Mouse (Mus musculus) stomach, embryonic 15.5 days (tissue): ENCODE data around the gene Lingo1. TPM values are rescaled to one million over a fixed set of nuclear protein-coding genes. Genes with fewer than 3 reads are reported as not detected.

Experiments
- ATAC-seq: fragments of 200-750 bp; cut with Nextera tagmentation; 2 replicates; pipeline ENCODE4 v1.8.0; 2017; ENCODE audit warnings: low read depth, moderate number of reproducible peaks, moderate TSS enrichment; ENCODE audit not compliant: insufficient read depth, low FRiP score
- H3K27ac ChIP-seq: fragments of 300-500 bp; sonication (generic); 2 replicates; pipeline ENCODE4 v1.5.1; 2015; ENCODE audit warnings: mild to moderate bottlenecking, inconsistent platforms
- H3K27me3 ChIP-seq: fragments of 300-500 bp; sonication (generic); replicated peaks from 2 replicates; pipeline ENCODE4 v1.6.1; 2015; ENCODE audit warnings: inconsistent platforms
- H3K36me3 ChIP-seq: fragments of 300-500 bp; sonication (generic); 2 replicates; pipeline ENCODE4 v1.6.1; 2015; ENCODE audit warnings: inconsistent platforms
- H3K4me1 ChIP-seq: fragments of 300-500 bp; sonication (generic); 2 replicates; pipeline ENCODE4 v1.6.1; 2015; ENCODE audit warnings: inconsistent platforms
- H3K4me2 ChIP-seq: fragments of 300-500 bp; sonication (generic); 2 replicates; pipeline ENCODE4 v1.6.1; 2015; ENCODE audit warnings: mild to moderate bottlenecking, inconsistent platforms
- H3K4me3 ChIP-seq: fragments of 300-500 bp; sonication (generic); replicated peaks from 2 replicates; pipeline ENCODE4 v1.5.1; 2015; ENCODE audit warnings: inconsistent platforms
- H3K9ac ChIP-seq: fragments of 300-500 bp; sonication (generic); 2 replicates; pipeline ENCODE4 v1.6.1; 2015; ENCODE audit warnings: inconsistent platforms
- H3K9me3 ChIP-seq: fragments of 300-500 bp; sonication (generic); 2 replicates; pipeline ENCODE4 v1.6.1; 2016; ENCODE audit warnings: inconsistent platforms
- WGBS: fragments of 180-500 bp; shearing (Covaris S2); methylation state at CpG from one replicate; pipeline ENCODE4 v1.1.7; 2015; 5-methylcytosine and 5-hydroxymethylcytosine counted together
- polyA plus RNA-seq: library from polyadenylated mRNA; unstranded; fragments of >200 nt; fragmentation: Nextera tagmentation; extraction: Ambion mirVana; gene quantifications from 2 replicates; pipeline ENCODE4 v1.2.1, GENCODE M21; 2015

Gene Lingo1
- polyA plus RNA-seq, 1 experiment from 2014 or later = 2.8 TPM

DNA sequence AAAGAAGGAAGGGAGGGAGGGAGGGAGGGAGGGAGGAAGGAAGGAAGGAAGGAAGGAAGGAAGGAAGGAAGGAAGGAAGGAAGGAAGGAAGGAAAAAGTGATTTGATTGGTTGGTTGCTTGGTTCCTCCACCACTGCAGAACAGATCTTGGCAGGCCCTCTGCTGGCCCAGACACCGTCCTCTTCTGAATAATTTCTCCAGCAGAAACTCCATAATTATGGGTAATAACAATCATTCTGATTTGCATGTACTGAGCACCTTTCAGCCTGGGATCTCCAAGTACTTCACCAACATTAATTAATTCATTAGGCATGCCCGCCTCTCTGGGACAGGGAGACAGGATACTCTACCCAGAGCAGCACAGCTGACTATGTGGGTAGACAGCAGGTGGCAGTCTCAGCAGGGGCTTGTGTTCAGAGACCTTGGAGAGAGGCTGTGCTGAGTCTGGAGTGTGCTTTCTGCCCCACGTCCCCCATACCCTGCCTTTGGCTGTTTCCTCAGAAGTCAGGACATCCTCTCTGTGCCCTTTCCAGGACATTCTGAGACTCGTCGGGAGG lies 57.0 kb downstream of the Lingo1 start:
- H3K4me3 ChIP-seq = no peak overlapping the region
- H3K4me1 ChIP-seq = no peaks in the 10 kb centered on the region
- H3K27me3 ChIP-seq = no peaks in the 10 kb centered on the region
- no peak for ATAC-seq
- H3K36me3 ChIP-seq = no peaks in the 10 kb centered on the region
- H3K9me3 ChIP-seq = no peaks in the 10 kb centered on the region
- H3K4me2 ChIP-seq = no peak overlapping the region
- no peak overlapping the region for H3K27ac ChIP-seq
- 61% methylated on average over 5 of the region's 5 CpGs for WGBS
- H3K9ac ChIP-seq = no peak overlapping the region

DNA sequence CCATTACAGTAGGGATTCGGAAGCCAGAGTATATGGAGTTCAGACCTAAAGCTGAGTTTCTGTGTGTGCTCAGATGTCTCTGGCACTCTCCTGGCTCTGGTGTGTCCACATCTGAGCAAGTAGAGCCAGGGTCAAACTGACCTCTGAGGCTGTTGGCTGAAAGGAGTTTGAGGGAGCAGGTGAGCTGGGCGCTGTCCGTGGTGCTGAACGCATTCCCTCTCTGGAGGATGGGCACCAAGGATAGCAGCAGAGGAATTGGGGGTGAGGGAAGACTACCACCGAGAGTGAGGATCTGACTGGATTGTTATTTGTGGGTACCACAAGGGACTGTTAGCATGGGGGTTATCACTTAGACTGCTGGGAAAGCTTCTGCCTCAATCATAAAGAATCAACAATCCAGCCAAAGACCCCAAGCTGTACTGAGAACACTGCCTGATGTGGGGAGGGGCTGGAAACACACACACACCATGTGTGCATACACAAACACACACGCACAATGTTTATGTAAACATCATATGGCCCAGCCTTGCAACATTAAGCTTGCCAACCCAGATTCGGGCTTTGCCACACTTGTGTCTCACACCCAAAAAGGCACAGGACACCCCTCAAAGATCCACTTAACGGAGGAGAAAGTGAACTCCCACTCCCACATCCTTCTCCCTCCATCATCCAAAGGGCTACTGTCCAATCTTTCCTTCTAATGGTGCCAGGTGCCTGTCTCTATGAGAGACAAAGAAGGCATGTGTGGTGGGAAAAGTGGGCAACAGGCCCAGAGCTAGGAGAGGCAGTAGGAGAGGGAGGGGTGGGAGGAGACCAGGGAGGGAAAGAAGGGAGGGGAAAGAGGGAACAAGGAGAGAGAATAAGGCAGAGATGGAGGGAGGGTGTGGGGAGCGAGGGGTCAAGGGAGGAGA lies 57.8 kb downstream of the Lingo1 start:
- Histone ChIP-seq H3K4me2 (no peak overlapping the region), H3K27ac (no peak overlapping the region), H3K4me1 (no peaks in the 10 kb centered on the region), H3K36me3 (no peaks in the 10 kb centered on the region), H3K27me3 (no peaks in the 10 kb centered on the region), H3K4me3 (no peak overlapping the region), H3K9me3 (no peaks in the 10 kb centered on the region), H3K9ac (no peak overlapping the region)
- 37% methylated on average over 9 of the region's 9 CpGs for WGBS
- ATAC-seq = no peak

DNA sequence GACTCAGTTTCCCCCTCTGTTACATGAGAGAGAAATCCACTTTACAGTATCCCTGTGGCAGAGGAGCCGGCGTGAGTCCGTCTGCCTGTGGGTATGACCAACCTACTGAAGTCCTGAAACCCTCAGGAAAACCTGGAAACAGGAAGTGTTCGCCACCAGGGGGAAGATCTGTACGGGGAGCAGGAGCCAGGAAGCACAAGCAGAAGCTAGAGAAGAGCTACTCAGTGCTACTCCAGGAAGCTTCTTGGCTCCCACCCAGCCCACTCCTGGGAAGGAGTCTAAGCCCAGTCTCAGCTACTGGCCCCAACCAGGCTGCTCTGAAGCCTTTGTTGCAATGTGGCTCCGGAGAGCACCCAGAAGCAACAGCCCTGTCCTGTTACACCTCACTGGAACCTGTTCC lies 61.9 kb downstream of the Lingo1 start:
- Histone ChIP-seq H3K36me3 (no peaks in the 10 kb centered on the region), H3K9ac (no peak overlapping the region), H3K27me3 (no peaks in the 10 kb centered on the region), H3K4me3 (no peak overlapping the region), H3K4me1 (no peaks in the 10 kb centered on the region), H3K9me3 (no peaks in the 10 kb centered on the region), H3K4me2 (no peak overlapping the region), H3K27ac (no peak overlapping the region)
- ATAC-seq = no peak
- 60% methylated on average over 6 of the region's 6 CpGs for WGBS

DNA sequence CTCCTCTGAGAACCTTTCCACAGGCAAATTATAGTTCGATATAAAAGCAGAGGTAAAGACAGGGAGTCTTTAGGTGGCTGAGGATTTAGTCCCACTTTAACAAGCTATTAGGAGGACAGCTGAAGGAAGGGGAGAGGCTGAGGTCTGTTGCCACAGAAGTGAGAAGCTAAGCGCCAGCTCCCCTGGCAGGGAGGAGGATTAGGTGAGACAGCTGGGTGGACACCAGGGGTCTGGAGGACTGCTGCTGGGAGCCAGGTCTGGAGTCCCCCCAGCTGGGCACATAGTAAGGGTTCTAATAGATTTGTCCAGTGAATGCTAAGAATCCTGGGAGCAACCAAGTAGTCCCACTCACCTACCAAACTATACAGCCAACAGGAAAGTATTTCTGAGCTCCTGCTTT lies 65.3 kb downstream of the Lingo1 start:
- no peak overlapping the region for H3K4me3 ChIP-seq
- H3K9ac ChIP-seq = no peak overlapping the region
- H3K27ac ChIP-seq = no peak overlapping the region
- no peaks in the 10 kb centered on the region for H3K36me3 ChIP-seq
- H3K4me2 ChIP-seq = no peak overlapping the region
- H3K9me3 ChIP-seq = no peaks in the 10 kb centered on the region
- H3K4me1 ChIP-seq = no peaks in the 10 kb centered on the region
- H3K27me3 ChIP-seq = no peaks in the 10 kb centered on the region
- ATAC-seq = no peak
- 47% methylated on average over 2 of the region's 2 CpGs for WGBS

DNA sequence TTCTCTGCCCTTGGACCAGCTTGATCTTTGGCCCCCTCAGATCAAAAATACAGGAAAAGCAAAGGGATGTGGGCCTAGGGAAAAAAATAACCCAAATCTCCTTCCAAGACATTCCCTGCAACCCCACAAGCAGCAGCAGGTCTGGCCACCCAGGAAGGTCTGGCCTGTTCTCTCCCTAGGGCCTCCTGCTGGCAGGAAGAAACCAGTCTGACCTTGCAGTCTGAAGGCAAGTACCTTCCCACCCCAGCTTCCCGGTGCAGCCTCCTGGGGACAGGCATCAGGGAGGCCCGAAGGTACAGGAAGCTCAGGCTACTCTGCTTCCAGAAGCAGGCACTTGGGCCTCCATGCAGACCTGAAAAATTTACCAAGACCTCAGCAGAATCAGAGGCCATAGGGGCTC lies 67.1 kb downstream of the Lingo1 start:
- H3K36me3 ChIP-seq = no peaks in the 10 kb centered on the region
- no peak overlapping the region for H3K4me3 ChIP-seq
- no peaks in the 10 kb centered on the region for H3K27me3 ChIP-seq
- H3K9ac ChIP-seq = no peak overlapping the region
- no peaks in the 10 kb centered on the region for H3K9me3 ChIP-seq
- 48% methylated on average over 2 of the region's 2 CpGs for WGBS
- no peaks in the 10 kb centered on the region for H3K4me1 ChIP-seq
- ATAC-seq = no peak
- no peak overlapping the region for H3K4me2 ChIP-seq
- H3K27ac ChIP-seq = no peak overlapping the region

DNA sequence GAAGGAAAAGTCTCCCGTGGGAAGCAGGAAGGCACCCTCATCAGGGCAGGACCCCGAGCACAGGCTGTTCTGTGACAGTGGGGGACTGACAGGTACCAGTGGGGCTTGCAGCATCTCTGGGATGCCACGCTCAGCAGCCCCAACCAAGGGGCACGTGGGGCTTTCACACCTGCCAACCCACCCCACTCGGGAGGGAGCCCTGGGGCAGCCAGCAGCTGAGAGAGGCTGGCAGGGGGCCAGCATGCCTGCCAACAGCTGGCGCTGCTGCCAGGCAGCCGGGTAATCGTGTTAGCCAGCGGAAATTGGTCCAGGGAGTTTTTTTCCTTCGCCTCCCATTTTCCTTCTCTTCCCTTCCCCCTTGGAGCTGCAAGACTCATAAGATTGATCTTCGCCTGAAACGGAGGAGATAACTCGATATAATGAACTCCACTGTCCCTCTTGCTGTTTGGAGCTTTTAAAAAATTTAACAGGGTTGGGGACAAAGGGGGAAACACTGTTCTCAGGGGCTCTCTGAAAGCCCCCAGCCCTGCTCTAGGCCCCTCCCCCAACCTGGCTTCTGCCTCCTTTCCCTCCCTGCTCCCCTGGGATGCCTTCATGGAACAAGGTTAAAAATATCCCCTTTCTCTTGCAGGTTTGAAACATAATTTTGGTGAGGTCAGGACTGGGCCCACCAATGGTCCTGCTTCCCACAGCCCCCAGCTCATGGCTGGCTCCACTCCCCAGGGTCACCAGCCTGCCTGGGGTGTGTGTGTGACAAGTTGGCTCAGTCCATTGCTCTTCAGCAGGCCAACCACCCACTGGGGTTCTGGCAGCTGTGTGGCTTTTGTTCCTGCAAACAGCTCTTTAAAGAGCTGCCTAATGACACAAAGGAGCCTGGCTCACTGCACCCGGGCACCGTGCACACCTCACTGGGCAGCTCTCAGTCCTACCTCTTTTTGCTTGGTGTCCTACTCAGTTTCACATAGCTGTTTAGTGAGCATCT lies 68.3 kb downstream of the Lingo1 start:
- no peak overlapping the region for H3K27ac ChIP-seq
- no peak overlapping the region for H3K9ac ChIP-seq
- no peak for ATAC-seq
- no peak overlapping the region for H3K4me3 ChIP-seq
- H3K4me1 ChIP-seq = no peaks in the 10 kb centered on the region
- H3K4me2 ChIP-seq = no peak overlapping the region
- no peaks in the 10 kb centered on the region for H3K36me3 ChIP-seq
- H3K27me3 ChIP-seq = no peaks in the 10 kb centered on the region
- WGBS = 45% methylated on average over 15 of the region's 15 CpGs
- no peaks in the 10 kb centered on the region for H3K9me3 ChIP-seq

DNA sequence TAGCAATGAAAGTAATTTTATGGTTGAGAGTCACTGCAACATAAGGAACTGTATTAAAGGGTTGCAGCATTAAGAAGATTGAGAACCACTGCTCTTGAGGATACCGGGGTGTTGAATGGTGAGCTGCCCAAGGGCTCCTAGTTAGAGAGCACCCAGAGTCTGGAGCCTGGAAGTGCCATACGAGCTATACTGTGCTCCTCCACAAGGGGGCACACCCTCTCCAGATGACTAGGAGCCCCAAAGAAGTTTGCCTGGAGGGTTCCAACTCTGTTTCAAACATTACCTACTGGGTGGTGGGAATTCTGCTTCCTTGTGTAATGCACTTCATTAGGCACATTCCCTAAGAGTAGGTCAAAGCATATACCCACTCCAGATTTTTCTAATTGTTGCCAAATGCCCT lies 70.5 kb downstream of the Lingo1 start:
- ATAC-seq = no peak
- no peak overlapping the region for H3K4me3 ChIP-seq
- H3K4me1 ChIP-seq = no peaks in the 10 kb centered on the region
- H3K27me3 ChIP-seq = no peaks in the 10 kb centered on the region
- no peaks in the 10 kb centered on the region for H3K36me3 ChIP-seq
- WGBS = 26% methylated on average over 2 of the region's 2 CpGs
- H3K9me3 ChIP-seq = no peaks in the 10 kb centered on the region
- no peak overlapping the region for H3K27ac ChIP-seq
- no peak overlapping the region for H3K4me2 ChIP-seq
- H3K9ac ChIP-seq = no peak overlapping the region

DNA sequence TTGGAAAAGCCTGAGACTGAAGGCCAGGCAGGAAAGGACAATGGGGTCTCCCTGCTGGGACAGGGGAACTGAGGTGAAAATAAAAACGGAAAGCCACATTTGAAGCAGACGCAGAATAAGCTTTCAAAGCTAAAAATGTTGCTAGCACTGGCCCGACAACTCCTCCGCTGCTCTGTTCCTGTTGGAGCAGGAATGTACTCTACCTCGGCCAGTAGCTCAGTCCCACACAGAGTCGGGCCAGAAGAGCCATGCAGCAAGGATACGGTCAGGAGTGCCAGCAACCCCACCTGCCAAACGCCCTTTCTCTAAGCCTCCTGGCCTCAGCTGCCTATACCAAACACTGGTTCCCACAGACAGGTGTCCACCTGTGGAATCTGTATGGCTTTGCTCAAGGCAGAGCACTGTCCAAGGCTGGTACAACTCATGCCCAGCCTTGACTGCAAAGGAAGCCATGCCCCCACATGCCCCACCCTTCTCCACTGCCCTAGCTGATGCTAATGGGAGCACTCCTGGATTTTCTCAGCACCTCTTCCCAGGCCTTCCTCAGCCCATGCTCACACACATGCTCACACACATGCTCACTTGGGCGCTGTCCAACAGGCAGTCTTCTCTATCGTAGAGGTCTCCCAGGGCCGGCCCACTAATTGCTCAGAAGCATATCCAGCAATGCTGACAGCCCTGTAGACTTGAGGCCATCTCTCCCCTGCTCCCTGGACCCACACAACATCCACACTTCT lies 74.0 kb downstream of the Lingo1 start:
- Histone ChIP-seq H3K27ac (no peak overlapping the region), H3K4me2 (no peak overlapping the region), H3K4me1 (no peaks in the 10 kb centered on the region), H3K9ac (no peak overlapping the region), H3K36me3 (no peaks in the 10 kb centered on the region), H3K9me3 (no peaks in the 10 kb centered on the region), H3K27me3 (no peaks in the 10 kb centered on the region), H3K4me3 (no peak overlapping the region)
- ATAC-seq = no peak
- WGBS = 61% methylated on average over 11 of the region's 11 CpGs

DNA sequence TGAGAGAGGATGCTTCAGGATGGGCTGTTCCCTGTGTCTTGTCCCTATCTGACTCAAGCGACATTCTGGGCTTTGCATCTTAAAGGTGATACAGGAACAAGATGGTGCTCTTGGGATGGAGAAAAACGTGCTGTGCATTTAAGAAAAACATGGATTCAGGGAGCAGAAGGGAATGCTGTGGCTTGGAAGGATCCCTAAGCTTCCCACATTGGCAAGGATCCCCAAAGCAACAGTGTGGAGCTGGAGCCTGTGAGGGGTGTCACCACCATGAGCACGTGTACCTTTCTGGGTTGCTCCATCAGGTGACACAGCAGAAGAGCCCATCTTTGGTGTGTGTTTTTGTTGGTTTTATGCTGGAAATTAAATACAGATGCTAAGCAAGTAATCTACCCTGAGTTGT lies 77.3 kb downstream of the Lingo1 start:
- no peak for ATAC-seq
- H3K9me3 ChIP-seq = no peaks in the 10 kb centered on the region
- no peak overlapping the region for H3K27ac ChIP-seq
- H3K4me2 ChIP-seq = no peak overlapping the region
- H3K27me3 ChIP-seq = no peaks in the 10 kb centered on the region
- 74% methylated on average over 3 of the region's 3 CpGs for WGBS
- H3K4me3 ChIP-seq = no peak overlapping the region
- no peak overlapping the region for H3K9ac ChIP-seq
- no peaks in the 10 kb centered on the region for H3K36me3 ChIP-seq
- H3K4me1 ChIP-seq = no peaks in the 10 kb centered on the region

DNA sequence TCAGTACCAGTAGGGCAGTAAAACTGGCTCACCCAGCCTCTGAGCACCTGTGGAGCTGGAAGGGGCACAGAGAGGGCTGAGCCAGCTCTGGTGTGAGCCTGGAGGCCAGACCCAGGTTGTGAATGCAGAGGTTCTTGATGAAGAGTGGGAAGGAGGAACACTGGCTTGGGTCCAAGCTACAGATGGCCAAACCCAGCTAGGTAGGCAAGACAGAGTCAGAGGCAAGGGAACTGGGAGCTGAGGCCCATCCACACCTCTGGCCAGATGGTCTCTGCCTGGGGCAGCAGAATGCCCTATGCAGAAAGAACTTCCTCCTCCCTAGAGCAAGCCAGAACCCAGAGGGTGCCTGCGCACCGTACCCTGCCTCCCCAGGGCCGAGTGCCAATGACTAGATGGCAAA lies 79.7 kb downstream of the Lingo1 start:
- H3K9ac ChIP-seq = no peak overlapping the region
- H3K9me3 ChIP-seq = no peaks in the 10 kb centered on the region
- WGBS = 84% methylated on average over 3 of the region's 3 CpGs

DNA sequence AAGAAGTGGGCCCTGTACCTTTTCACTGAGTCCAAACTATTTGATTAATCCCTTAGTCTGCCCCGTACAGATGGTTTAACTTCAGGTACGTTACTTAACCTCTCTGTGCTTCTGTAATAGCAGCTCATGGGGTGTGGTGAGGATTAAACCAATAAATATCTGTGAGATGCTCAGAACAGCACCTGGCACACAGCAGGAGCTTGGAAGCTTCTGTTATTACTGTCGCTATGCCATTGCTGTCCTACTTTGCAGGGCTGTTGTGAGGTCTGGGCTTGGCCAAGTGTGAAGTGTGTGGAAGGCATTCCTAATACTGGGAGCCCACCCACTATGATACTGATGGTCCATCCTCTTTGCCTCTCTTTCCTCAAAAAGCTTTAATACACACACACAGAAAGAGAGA lies 80.2 kb downstream of the Lingo1 start:
- no peaks in the 10 kb centered on the region for H3K27me3 ChIP-seq
- no peak overlapping the region for H3K4me2 ChIP-seq
- no peak overlapping the region for H3K9ac ChIP-seq
- no peaks in the 10 kb centered on the region for H3K4me1 ChIP-seq
- WGBS = 68% methylated on average over 3 of the region's 3 CpGs
- ATAC-seq = no peak
- H3K9me3 ChIP-seq = no peaks in the 10 kb centered on the region
- no peaks in the 10 kb centered on the region for H3K36me3 ChIP-seq
- no peak overlapping the region for H3K4me3 ChIP-seq
- no peak overlapping the region for H3K27ac ChIP-seq

More for the DNA sequence above, 79.7 kb downstream of the Lingo1 start:
- H3K4me3 ChIP-seq = no peak overlapping the region
- no peaks in the 10 kb centered on the region for H3K27me3 ChIP-seq
- ATAC-seq = no peak
- H3K4me2 ChIP-seq = no peak overlapping the region
- no peak overlapping the region for H3K27ac ChIP-seq
- H3K36me3 ChIP-seq = no peaks in the 10 kb centered on the region
- H3K4me1 ChIP-seq = no peaks in the 10 kb centered on the region
